In genomic region chr16:32164396-32165027, GRCm38 (mm10) we compare ENCODE assay signal across 8 mouse cellular contexts. TPM values are rescaled to one million over a fixed set of nuclear protein-coding genes. Genes with fewer than 3 reads are reported as not detected.
DNase-seq lines count a peak whose midpoint lies in the region; ATAC-seq and TF ChIP-seq lines count a peak whose summit lies in the region.

No protein-coding gene starts in this region.

- H3K4me2 ChIP-seq in forebrain, embryonic 16.5 days (ENCODE audit: low read length), result peak overlapping the region; percentile 71; the same call in 1 of the 2 replicates
- peak overlapping the region; percentile 63 for H3K4me2 ChIP-seq in neural tube, embryonic 13.5 days

- H3K9ac ChIP-seq in forebrain, embryonic 16.5 days (replicated peaks; ENCODE audit: low read depth, low read length), result no peak overlapping the region
- H3K9ac ChIP-seq in liver, adult 2 months (ENCODE audit: low read depth, low read length), result peak overlapping the region; percentile 73
- H3K9ac ChIP-seq in neural tube, embryonic 13.5 days, result 0 out of 2 replicates have a peak overlapping the region, but pooled peaks have one; percentile 17

- TF ChIP-seq CTCF in liver, adult 2 months (IDR thresholded peaks at IDR 0.05; ENCODE audit: low read depth, low read length), result no peak

- peak; percentile 25 for DNase-seq in cerebellum, adult 8-10 months
- DNase-seq in cerebellum, postnatal 4 days (ENCODE audit: low spot score in 2 of 2), result no peak
- DNase-seq in CD4-positive helper T cell, adult 2 months (ENCODE audit: low read depth, low spot score), result peak; percentile 32
- no peak for DNase-seq in liver, adult 2 months (ENCODE audit: extremely low read depth, low read depth, low spot score)
- DNase-seq in right cerebral cortex, postnatal 14 days, result no peak
- DNase-seq in Muller cell, postnatal 12 days (ENCODE audit: inconsistent ontology term), result no peak

- H3K4me1 ChIP-seq in forebrain, embryonic 16.5 days (replicated peaks; ENCODE audit: control insufficient read depth, insufficient read depth, low read length), result peaks cover 9% of the 10 kb centered on the region
- peaks cover 6% of the 10 kb centered on the region; the same call in 1 of the 2 replicates for H3K4me1 ChIP-seq in liver, adult 2 months (ENCODE audit: control insufficient read depth, insufficient read depth, low read length)
- H3K4me1 ChIP-seq in neural tube, embryonic 13.5 days (replicated peaks), result peaks cover 8% of the 10 kb centered on the region

- no peak for ATAC-seq in forebrain, embryonic 16.5 days
- ATAC-seq in neural tube, embryonic 13.5 days (ENCODE audit: low read depth), result no peak

- no peaks in the 10 kb centered on the region for H3K36me3 ChIP-seq in forebrain, embryonic 16.5 days (ENCODE audit: control insufficient read depth, insufficient read depth)
- no peaks in the 10 kb centered on the region for H3K36me3 ChIP-seq in liver, adult 2 months (ENCODE audit: control insufficient read depth, insufficient read depth, low read length)
- no peaks in the 10 kb centered on the region for H3K36me3 ChIP-seq in neural tube, embryonic 13.5 days

- WGBS in forebrain, embryonic 16.5 days, result 76% methylated on average over 19 of the region's 19 CpGs
- 73% methylated on average over 19 of the region's 19 CpGs for WGBS in liver, adult 2 months
- 77% methylated on average over 19 of the region's 19 CpGs for WGBS in neural tube, embryonic 13.5 days

- no peak overlapping the region for H3K27ac ChIP-seq in forebrain, embryonic 16.5 days (ENCODE audit: low read length)
- peak overlapping the region; percentile 85 for H3K27ac ChIP-seq in liver, adult 2 months (replicated peaks; ENCODE audit: insufficient read depth, low read depth, low read length)
- H3K27ac ChIP-seq in neural tube, embryonic 13.5 days (replicated peaks), result no peak overlapping the region

- 0 out of 2 replicates have a peak, but pooled peaks cover 2% of the 10 kb centered on the region for H3K27me3 ChIP-seq in forebrain, embryonic 16.5 days (replicated peaks; ENCODE audit: control insufficient read depth, insufficient read depth, low read length)
- no peaks in the 10 kb centered on the region for H3K27me3 ChIP-seq in liver, adult 2 months (ENCODE audit: control insufficient read depth, insufficient read depth, low read length)
- peaks cover 21% of the 10 kb centered on the region for H3K27me3 ChIP-seq in neural tube, embryonic 13.5 days

- TF ChIP-seq POLR2A in liver, adult 2 months (IDR thresholded peaks at IDR 0.05; ENCODE audit: extremely low read depth, insufficient read depth, low read length), result no peak

- H3K4me3 ChIP-seq in forebrain, embryonic 16.5 days (replicated peaks; ENCODE audit: low read length), result peak overlapping the region; percentile 43
- peak overlapping the region; percentile 68 for H3K4me3 ChIP-seq in liver, adult 2 months (ENCODE audit: insufficient read depth, low read depth, low read length)
- peak overlapping the region; percentile 36; the same call in 1 of the 2 replicates for H3K4me3 ChIP-seq in neural tube, embryonic 13.5 days

- H3K79me2 ChIP-seq in liver, adult 2 months (ENCODE audit: control insufficient read depth, insufficient read depth, low read length), result no peaks in the 10 kb centered on the region

- H3K9me3 ChIP-seq in forebrain, embryonic 16.5 days (ENCODE audit: control insufficient read depth, low read length), result no peaks in the 10 kb centered on the region
- no peaks in the 10 kb centered on the region for H3K9me3 ChIP-seq in neural tube, embryonic 13.5 days

RNA-seq across cellular contexts. Expression of gene Nrros, which starts 0.9 kb away (rescaled TPM):
- polyA plus RNA-seq in forebrain, embryonic 16.5 days (2015; fragmentation: Nextera tagmentation; extraction: Ambion mirVana), result 9.0 TPM in 2 replicates
- total RNA-seq in liver, adult 2 months (2014; rRNA removed), result 4.1 and 5.3 TPM in 2 replicates
- polyA plus RNA-seq in liver, adult 2 months (2012; rRNA removed), result 3.1 and 5.9 TPM in 2 replicates
- polyA plus RNA-seq in neural tube, embryonic 13.5 days (2015; fragmentation: Nextera tagmentation; extraction: Ambion mirVana), result 8.1 and 9.9 TPM in 2 replicates

RNA-seq across cellular contexts. Expression of gene Bex6, which starts 15.1 kb away (rescaled TPM):
- not detected in 2 replicates for polyA plus RNA-seq in forebrain, embryonic 16.5 days (2015; fragmentation: Nextera tagmentation; extraction: Ambion mirVana)
- not detected in 2 replicates for total RNA-seq in liver, adult 2 months (2014; rRNA removed)
- polyA plus RNA-seq in liver, adult 2 months (2012; rRNA removed), result not detected in 2 replicates
- polyA plus RNA-seq in neural tube, embryonic 13.5 days (2015; fragmentation: Nextera tagmentation; extraction: Ambion mirVana), result not detected in 2 replicates

Comparison
In these comparisons a context has a peak if more than half of its experiments do, and no peak if none do; other contexts are left out.
1. DNase-seq: peak in cerebellum, adult 8-10 months (single experiment) and CD4-positive helper T cell, adult 2 months (single experiment); none in cerebellum, postnatal 4 days (0 of 2), liver, adult 2 months (single experiment), right cerebral cortex, postnatal 14 days (single experiment) and Muller cell, postnatal 12 days (single experiment).
2. Peak in every context shown above with its lines, with median percentiles within 50 percentile points of each other: H3K4me3 ChIP-seq.